Mouse (Mus musculus): Measurements from ENCODE around the gene Galntl6.

DNA sequence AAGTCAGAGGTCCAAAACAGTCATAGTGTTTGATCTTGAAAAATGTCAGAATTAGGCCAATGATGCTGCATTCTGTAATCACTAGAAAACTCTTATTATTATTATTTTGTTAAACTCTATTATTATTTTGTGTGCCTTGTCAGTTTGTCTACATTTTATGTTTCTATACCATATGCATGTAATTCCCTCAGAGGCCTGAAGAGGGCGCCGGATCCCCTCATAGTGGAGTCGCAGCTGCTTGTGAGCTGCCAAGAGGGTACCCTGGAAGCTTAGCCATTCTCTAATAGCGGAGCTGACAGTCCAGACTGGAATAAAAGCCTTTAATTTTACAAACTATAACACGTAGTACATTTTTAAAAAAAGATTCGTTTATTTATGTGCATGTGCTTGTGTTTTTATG is 945.8 kb downstream of the Galntl6 start:
- no peak for TF ChIP-seq MYOG (IDR thresholded peaks at IDR 0.05; ENCODE audit: control insufficient read depth in 1 of 3, insufficient read depth in 1 of 3, insufficient read length in 2 of 3, low read depth in 2 of 3)
- no peak for TF ChIP-seq USF1 (IDR thresholded peaks at IDR 0.05; ENCODE audit: low read depth)
- no peak for TF ChIP-seq POLR2A (IDR thresholded peaks at IDR 0.05; ENCODE audit: insufficient read length, low read depth)
- TF ChIP-seq CEBPB (IDR thresholded peaks at IDR 0.05; ENCODE audit: insufficient read depth, poor library complexity, severe bottlenecking) = no peak
- TF ChIP-seq E2F4 (IDR thresholded peaks at IDR 0.05; ENCODE audit: insufficient read depth) = no peak

Data from myocyte (in vitro differentiated cells).